Mouse (Mus musculus) heart, adult 2 months (tissue): Measurements from ENCODE around the gene Gprin3. TPM values are rescaled to one million over a fixed set of nuclear protein-coding genes. Genes with fewer than 3 reads are reported as not detected.

Experiments used
- DNase-seq, 2 experiments: peaks; one replicate each; pipeline ENCODE4 v3.0.0; 2021
- H3K27ac ChIP-seq: fragments of 200-600 bp; 2 replicates; pipeline ENCODE4 v1.8.1; 2022
- H3K27me3 ChIP-seq: fragments of 200-500 bp; 2 replicates; pipeline ENCODE4 v1.6.1; 2012; ENCODE audit warnings: mild to moderate bottlenecking, low read length, inconsistent platforms, mixed read lengths; ENCODE audit not compliant: control insufficient read depth, insufficient read depth
- H3K36me3 ChIP-seq: fragments of 200-500 bp; 2 replicates; pipeline ENCODE4 v1.6.1; 2012; ENCODE audit warnings: low read length, inconsistent platforms; ENCODE audit not compliant: control insufficient read depth, insufficient read depth
- H3K4me1 ChIP-seq: fragments of 200-500 bp; 2 replicates; pipeline ENCODE4 v1.6.1; 2011; ENCODE audit warnings: low read length; ENCODE audit not compliant: control insufficient read depth, insufficient read depth
- H3K4me3 ChIP-seq: fragments of 200-600 bp; 2 replicates; pipeline ENCODE4 v1.8.1; 2022
- H3K79me2 ChIP-seq: fragments of 200-500 bp; replicated peaks from 2 replicates; pipeline ENCODE4 v1.6.1; 2012; ENCODE audit warnings: mild to moderate bottlenecking, inconsistent platforms, low read length, moderate library complexity, mixed read lengths; ENCODE audit not compliant: control insufficient read depth, insufficient read depth
- H3K9ac ChIP-seq: fragments of 200-500 bp; 2 replicates; pipeline ENCODE4 v1.6.1; 2012; ENCODE audit warnings: low read depth, mild to moderate bottlenecking, control low read depth, inconsistent platforms, low read length, mixed read lengths
- POLR2A ChIP-seq: fragments of 200-500 bp; IDR thresholded peaks from 2 replicates; pipeline ENCODE4 v1.6.1; 2011; ENCODE audit warnings: mild to moderate bottlenecking, low read depth, low read length, control low read depth; ENCODE audit not compliant: insufficient read depth
- WGBS: fragments of 180-500 bp; shearing (Covaris S2); methylation state at CpG from one replicate; pipeline ENCODE4 v1.1.7; 2018; 5-methylcytosine and 5-hydroxymethylcytosine counted together
- intact Hi-C: fragments of 180-260 bp; cut with DNase I; formaldehyde crosslinking; loops from one replicate; pipeline ENCODE4 v1.15.1; 2025
- polyA plus RNA-seq: library from polyadenylated mRNA; depleted of rRNA; stranded (reverse); fragments of >200 nt; gene quantifications from 2 replicates; pipeline ENCODE4 v1.2.3, GENCODE M21; 2012; rRNA removed
- total RNA-seq, 2 experiments: library from RNA; stranded (reverse); gene quantifications; 2 replicates each; pipeline ENCODE4 v1.2.3; 2021

Gene Gprin3
- total and polyA plus RNA-seq, 3 experiments, result 0.27 to 0.37 (median 0.34) TPM

DNA sequence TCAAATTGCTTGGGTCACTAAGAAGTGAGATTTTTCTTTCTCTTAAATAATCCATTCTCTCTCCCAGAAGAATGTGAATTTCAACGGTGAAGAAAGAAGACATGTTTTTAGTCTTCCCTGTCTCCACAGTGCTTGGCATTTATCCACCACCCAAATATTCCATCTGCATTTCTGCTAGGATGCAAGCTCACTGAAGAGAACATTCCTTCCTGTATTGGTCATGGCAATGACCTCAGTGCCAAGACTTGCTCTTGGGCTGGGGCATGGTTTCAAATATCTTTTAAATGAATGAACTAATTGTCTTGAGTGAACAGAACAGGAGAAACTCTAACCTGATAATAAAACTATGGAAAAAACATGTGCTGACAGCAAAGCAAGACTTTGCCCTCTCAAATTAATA lies 123.1 kb downstream of the Gprin3 start:
- Histone ChIP-seq H3K4me1 (no peaks in the 10 kb centered on the region), H3K36me3 (no peaks in the 10 kb centered on the region), H3K4me3 (no peak overlapping the region), H3K9ac (no peak overlapping the region), H3K27ac (no peak overlapping the region), H3K79me2 (no peaks in the 10 kb centered on the region), H3K27me3 (no peaks in the 10 kb centered on the region)
- WGBS, result 30% methylated on average over 1 of the region's 1 CpGs
- no peak for DNase-seq
- intact Hi-C loops, result no loop called here
- no peak for TF ChIP-seq POLR2A

Other genes with a start within 250 kb of the Gprin3 start
- gene Tigd2, start 217.4 kb downstream of the Gprin3 start, total RNA-seq, result 10 to 100 TPM in 1 of 2 experiments, 1 to 10 TPM in 1; 9.6 to 13.6 TPM
- 2.2 and 3.8 TPM in 2 replicates for gene Tigd2, start 217.4 kb downstream of the Gprin3 start, polyA plus RNA-seq